In genomic region chr1:64044577-64044976, GRCm38 (mm10) we compare ENCODE assay signal across 21 mouse cellular contexts.
A peak's percentile ranks its signal among the peaks of the same experiment; 100 is the strongest.
DNase-seq lines count a peak whose midpoint lies in the region; ATAC-seq lines count a peak whose summit lies in the region.
"Had no signal": no experiment of that assay in that cellular context is flagged by ENCODE, and none has a peak within 500 bp of the region (broad histone marks: within the 10 kb centered on the region; RNA-seq: fewer than 3 reads in every experiment).

No protein-coding gene starts in this region.

- 0 out of 2 replicates have a peak, but pooled peaks have one; percentile 29 for ATAC-seq in common myeloid progenitor, adult 5-6 weeks (replicated peaks; ENCODE audit: low read depth, poor library complexity, severe bottlenecking)
- ATAC-seq: forebrain, embryonic 16.5 days; intestine, embryonic 16.5 days; liver, embryonic 12.5 days; Patski had no signal

- peak; percentile 11 for DNase-seq in kidney, postnatal 14 days
- DNase-seq in kidney, adult 18-20 months, result no peak
- peak; percentile 17 for DNase-seq in 416B (ENCODE audit: low read depth)
- DNase-seq in CD4-positive, CD25-positive, alpha-beta regulatory T cell, adult 2 months (ENCODE audit: low read depth, low spot score), result peak; percentile 29
- DNase-seq in cerebellum, postnatal 25 days, result no peak
- DNase-seq in adrenal gland, postnatal 25 days, result no peak
- DNase-seq: adrenal gland, adult 8-10 months; cerebellum, adult 8-10 months; gastrocnemius, postnatal 14 days; heart, postnatal 36 days; layer of hippocampus, postnatal 36 days; lung, adult 18-20 months; midbrain, embryonic 14.5 days; retina, postnatal 1 day; right cerebral cortex, postnatal 25 days; thymus, postnatal 14 days had no signal

Comparison
In these comparisons a context has a peak if more than half of its experiments do, and no peak if none do; other contexts are left out.
1. DNase-seq: peak in kidney, postnatal 14 days (single experiment), 416B (single experiment) and CD4-positive, CD25-positive, alpha-beta regulatory T cell, adult 2 months (single experiment); none in kidney, adult 18-20 months (single experiment), cerebellum, postnatal 25 days (0 of 2) and adrenal gland, postnatal 25 days (single experiment).